Mouse (Mus musculus): ENCODE results near the gene Grk5. TPM values are rescaled to one million over a fixed set of nuclear protein-coding genes. Genes with fewer than 3 reads are reported as not detected.

Gene Grk5
- polyA plus RNA-seq, 1 experiment, result 1.3 TPM

- Histone ChIP-seq H3K9ac (ENCODE audit: low read depth, poor library complexity, severe bottlenecking) (no peak overlapping the region), H3K9me3 (replicated peaks; ENCODE audit: control insufficient read depth, insufficient read depth, low read length, poor library complexity, severe bottlenecking) (no peaks in the 10 kb centered on the region), H3K36me3 (ENCODE audit: control insufficient read depth, insufficient read depth, low read length, poor library complexity, severe bottlenecking) (no peaks in the 10 kb centered on the region), H3K4me1 (ENCODE audit: control insufficient read depth, insufficient read depth, low read length) (no peaks in the 10 kb centered on the region), H3K4me3 (ENCODE audit: low read depth, low read length) (no peak overlapping the region), H3K27ac (ENCODE audit: insufficient read depth, low read length) (no peak overlapping the region), H3K27me3 (ENCODE audit: control insufficient read depth, insufficient read depth, low read length, poor library complexity, severe bottlenecking) (no peaks in the 10 kb centered on the region)
- no peak for TF ChIP-seq POLR2A (IDR thresholded peaks at IDR 0.05; ENCODE audit: insufficient read depth, low read length)
These were observed 195.7 kb downstream of the Grk5 start for GRCm38 (mm10) chr19:61085217-61085616.

- Histone ChIP-seq H3K27ac (ENCODE audit: insufficient read depth, low read length) (no peak overlapping the region), H3K9me3 (replicated peaks; ENCODE audit: control insufficient read depth, insufficient read depth, low read length, poor library complexity, severe bottlenecking) (no peaks in the 10 kb centered on the region), H3K4me3 (ENCODE audit: low read depth, low read length) (no peak overlapping the region), H3K36me3 (ENCODE audit: control insufficient read depth, insufficient read depth, low read length, poor library complexity, severe bottlenecking) (no peaks in the 10 kb centered on the region), H3K4me1 (ENCODE audit: control insufficient read depth, insufficient read depth, low read length) (no peaks in the 10 kb centered on the region), H3K9ac (ENCODE audit: low read depth, poor library complexity, severe bottlenecking) (no peak overlapping the region), H3K27me3 (ENCODE audit: control insufficient read depth, insufficient read depth, low read length, poor library complexity, severe bottlenecking) (no peaks in the 10 kb centered on the region)
- TF ChIP-seq POLR2A (IDR thresholded peaks at IDR 0.05; ENCODE audit: insufficient read depth, low read length) (no peak), CTCF (IDR thresholded peaks at IDR 0.05; ENCODE audit: low read depth, low read length) (no peak), EP300 (IDR thresholded peaks at IDR 0.05; ENCODE audit: insufficient read depth, low read depth, low read length) (no peak)
These were observed 198.2 kb downstream of the Grk5 start for GRCm38 (mm10) chr19:61087781-61088180.

- no peak overlapping the region for H3K27ac ChIP-seq (ENCODE audit: insufficient read depth, low read length)
- H3K36me3 ChIP-seq (ENCODE audit: control insufficient read depth, insufficient read depth, low read length, poor library complexity, severe bottlenecking), result no peaks in the 10 kb centered on the region
- H3K9ac ChIP-seq (ENCODE audit: low read depth, poor library complexity, severe bottlenecking), result no peak overlapping the region
- no peaks in the 10 kb centered on the region for H3K4me1 ChIP-seq (ENCODE audit: control insufficient read depth, insufficient read depth, low read length)
- no peaks in the 10 kb centered on the region for H3K27me3 ChIP-seq (ENCODE audit: control insufficient read depth, insufficient read depth, low read length, poor library complexity, severe bottlenecking)
- TF ChIP-seq POLR2A (IDR thresholded peaks at IDR 0.05; ENCODE audit: insufficient read depth, low read length) (no peak), CTCF (IDR thresholded peaks at IDR 0.05; ENCODE audit: low read depth, low read length) (no peak), EP300 (IDR thresholded peaks at IDR 0.05; ENCODE audit: insufficient read depth, low read depth, low read length) (no peak)
- no peak overlapping the region for H3K4me3 ChIP-seq (ENCODE audit: low read depth, low read length)
- H3K9me3 ChIP-seq (replicated peaks; ENCODE audit: control insufficient read depth, insufficient read depth, low read length, poor library complexity, severe bottlenecking), result no peaks in the 10 kb centered on the region
These were observed 199.5 kb downstream of the Grk5 start for GRCm38 (mm10) chr19:61089001-61089400.

- no peaks in the 10 kb centered on the region for H3K4me1 ChIP-seq (ENCODE audit: control insufficient read depth, insufficient read depth, low read length)
- H3K4me3 ChIP-seq (ENCODE audit: low read depth, low read length), result no peak overlapping the region
- no peaks in the 10 kb centered on the region for H3K36me3 ChIP-seq (ENCODE audit: control insufficient read depth, insufficient read depth, low read length, poor library complexity, severe bottlenecking)
- no peaks in the 10 kb centered on the region for H3K9me3 ChIP-seq (replicated peaks; ENCODE audit: control insufficient read depth, insufficient read depth, low read length, poor library complexity, severe bottlenecking)
- H3K27ac ChIP-seq (ENCODE audit: insufficient read depth, low read length), result no peak overlapping the region
- H3K27me3 ChIP-seq (ENCODE audit: control insufficient read depth, insufficient read depth, low read length, poor library complexity, severe bottlenecking), result no peaks in the 10 kb centered on the region
- H3K9ac ChIP-seq (ENCODE audit: low read depth, poor library complexity, severe bottlenecking), result no peak overlapping the region
- no peak for TF ChIP-seq POLR2A (IDR thresholded peaks at IDR 0.05; ENCODE audit: insufficient read depth, low read length)
- no peak for TF ChIP-seq EP300 (IDR thresholded peaks at IDR 0.05; ENCODE audit: insufficient read depth, low read depth, low read length)
- no peak for TF ChIP-seq CTCF (IDR thresholded peaks at IDR 0.05; ENCODE audit: low read depth, low read length)
These were observed 201.0 kb downstream of the Grk5 start for GRCm38 (mm10) chr19:61090541-61090940.

- TF ChIP-seq POLR2A (IDR thresholded peaks at IDR 0.05; ENCODE audit: insufficient read depth, low read length), result no peak
- TF ChIP-seq CTCF (IDR thresholded peaks at IDR 0.05; ENCODE audit: low read depth, low read length), result no peak
- TF ChIP-seq EP300 (IDR thresholded peaks at IDR 0.05; ENCODE audit: insufficient read depth, low read depth, low read length), result no peak
- no peak overlapping the region for H3K27ac ChIP-seq (ENCODE audit: insufficient read depth, low read length)
- no peak overlapping the region for H3K4me3 ChIP-seq (ENCODE audit: low read depth, low read length)
- H3K27me3 ChIP-seq (ENCODE audit: control insufficient read depth, insufficient read depth, low read length, poor library complexity, severe bottlenecking), result no peaks in the 10 kb centered on the region
- H3K4me1 ChIP-seq (ENCODE audit: control insufficient read depth, insufficient read depth, low read length), result no peaks in the 10 kb centered on the region
- no peaks in the 10 kb centered on the region for H3K9me3 ChIP-seq (replicated peaks; ENCODE audit: control insufficient read depth, insufficient read depth, low read length, poor library complexity, severe bottlenecking)
- H3K9ac ChIP-seq (ENCODE audit: low read depth, poor library complexity, severe bottlenecking), result no peak overlapping the region
- H3K36me3 ChIP-seq (ENCODE audit: control insufficient read depth, insufficient read depth, low read length, poor library complexity, severe bottlenecking), result no peaks in the 10 kb centered on the region
These were observed 207.2 kb downstream of the Grk5 start for GRCm38 (mm10) chr19:61096776-61097175.

GRCm38 (mm10) chr19:61097764-61098163 lies 208.2 kb downstream of the Grk5 start:
- TF ChIP-seq POLR2A (IDR thresholded peaks at IDR 0.05; ENCODE audit: insufficient read depth, low read length), result no peak
- Histone ChIP-seq H3K9me3 (replicated peaks; ENCODE audit: control insufficient read depth, insufficient read depth, low read length, poor library complexity, severe bottlenecking) (no peaks in the 10 kb centered on the region), H3K27me3 (ENCODE audit: control insufficient read depth, insufficient read depth, low read length, poor library complexity, severe bottlenecking) (no peaks in the 10 kb centered on the region), H3K9ac (ENCODE audit: low read depth, poor library complexity, severe bottlenecking) (no peak overlapping the region), H3K4me3 (ENCODE audit: low read depth, low read length) (no peak overlapping the region), H3K4me1 (ENCODE audit: control insufficient read depth, insufficient read depth, low read length) (no peaks in the 10 kb centered on the region), H3K36me3 (ENCODE audit: control insufficient read depth, insufficient read depth, low read length, poor library complexity, severe bottlenecking) (no peaks in the 10 kb centered on the region), H3K27ac (ENCODE audit: insufficient read depth, low read length) (no peak overlapping the region)
